In the genomic region with DNA sequence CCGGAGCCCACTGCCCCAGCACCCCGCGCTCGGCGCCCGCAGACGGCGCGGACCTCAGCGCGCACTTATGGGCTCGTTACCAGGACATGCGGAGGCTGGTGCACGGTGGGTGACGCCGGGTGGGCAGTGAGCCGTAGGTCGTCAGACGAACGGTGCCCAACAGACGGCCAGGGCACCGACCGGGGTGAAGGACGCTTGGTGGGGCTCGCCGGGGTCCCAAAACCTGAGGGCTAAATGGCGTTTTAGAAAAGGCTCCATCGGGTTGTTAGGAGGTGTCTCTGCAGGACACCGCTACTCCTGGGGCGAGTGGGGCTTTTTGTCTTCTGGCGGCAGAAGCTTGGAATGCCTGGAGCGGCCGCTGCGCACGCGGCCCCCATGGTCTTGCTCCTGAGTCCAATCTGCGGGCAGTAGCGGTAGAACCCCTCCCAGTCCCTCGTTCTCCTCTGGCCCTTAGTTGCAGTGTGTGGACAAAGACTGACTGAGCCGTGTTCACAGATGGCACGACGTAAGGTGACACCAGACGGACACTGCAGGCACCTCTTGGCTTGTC, we compare ENCODE assay signal across 8 mouse cellular contexts. TPM values are rescaled to one million over a fixed set of nuclear protein-coding genes. Genes with fewer than 3 reads are reported as not detected.
A peak's percentile ranks its signal among the peaks of the same experiment; 100 is the strongest.
DNase-seq lines count a peak whose midpoint lies in the region; ATAC-seq and TF ChIP-seq lines count a peak whose summit lies in the region.

No protein-coding gene starts in this region.

- TF ChIP-seq CTCF in lung, postnatal 0 days (IDR thresholded peaks at IDR 0.05): no peak

- no peaks in the 10 kb centered on the region for H3K9me3 ChIP-seq in megakaryocyte, embryonic 14.5 days
- H3K9me3 ChIP-seq in hindbrain, embryonic 14.5 days (ENCODE audit: control insufficient read depth, low read length): no peaks in the 10 kb centered on the region
- no peaks in the 10 kb centered on the region for H3K9me3 ChIP-seq in lung, postnatal 0 days (ENCODE audit: low read length)

- under 1% methylated on average over 43 of the region's 43 CpGs for WGBS in hindbrain, embryonic 14.5 days
- under 1% methylated on average over 39 of the region's 43 CpGs for WGBS in lung, postnatal 0 days

- H3K27me3 ChIP-seq in megakaryocyte, embryonic 14.5 days (replicated peaks): peaks cover 58% of the 10 kb centered on the region
- no peaks in the 10 kb centered on the region for H3K27me3 ChIP-seq in hindbrain, embryonic 14.5 days (ENCODE audit: control insufficient read depth, insufficient read depth, low read length)
- no peaks in the 10 kb centered on the region for H3K27me3 ChIP-seq in lung, postnatal 0 days (replicated peaks; ENCODE audit: insufficient read depth, low read length)

- H3K4me1 ChIP-seq in megakaryocyte, embryonic 14.5 days: peaks cover 54% of the 10 kb centered on the region
- peaks cover 37% of the 10 kb centered on the region for H3K4me1 ChIP-seq in hindbrain, embryonic 14.5 days (replicated peaks; ENCODE audit: control insufficient read depth, insufficient read depth, low read length)
- H3K4me1 ChIP-seq in lung, postnatal 0 days (ENCODE audit: insufficient read depth, low read depth, low read length): peaks cover 22% of the 10 kb centered on the region; the same call in 1 of the 2 replicates

- no peak for TF ChIP-seq EP300 in lung, postnatal 0 days (IDR thresholded peaks at IDR 0.05)

- H3K4me3 ChIP-seq in megakaryocyte, embryonic 14.5 days (replicated peaks): peak overlapping the region; percentile 95
- peak overlapping the region; percentile 85 for H3K4me3 ChIP-seq in hindbrain, embryonic 14.5 days (replicated peaks; ENCODE audit: low read length)
- peak overlapping the region; percentile 71 for H3K4me3 ChIP-seq in lung, postnatal 0 days (ENCODE audit: low read depth, low read length)

- H3K36me3 ChIP-seq in megakaryocyte, embryonic 14.5 days (replicated peaks; ENCODE audit: low read length): peaks cover 34% of the 10 kb centered on the region
- peaks cover 17% of the 10 kb centered on the region for H3K36me3 ChIP-seq in hindbrain, embryonic 14.5 days (replicated peaks; ENCODE audit: control insufficient read depth, insufficient read depth)
- H3K36me3 ChIP-seq in lung, postnatal 0 days (ENCODE audit: insufficient read depth, low read length): 0 out of 2 replicates have a peak, but pooled peaks cover 7% of the 10 kb centered on the region

- peak overlapping the region; percentile 62 for H3K4me2 ChIP-seq in hindbrain, embryonic 14.5 days (replicated peaks)
- H3K4me2 ChIP-seq in lung, postnatal 0 days (replicated peaks; ENCODE audit: low read depth, low read length): peak overlapping the region; percentile 97

- intact Hi-C loops in left cerebral cortex, postnatal 14 days (cut with DNase I): loop anchor here (5.0 kb wide), 1 partner anchor 66 kb away; no protein-coding TSS in a partner anchor

- DNase-seq in embryo, embryonic 10.5 days (ENCODE audit: low spot score): peak; percentile 61
- DNase-seq in hindbrain, embryonic 14.5 days (ENCODE audit: low spot score): peak; percentile 50
- peak; percentile 59 for DNase-seq in lung, postnatal 0 days (ENCODE audit: low spot score)
- peak; percentile 53 for DNase-seq in testis, postnatal 10 days (ENCODE audit: low spot score)
- no peak for DNase-seq in ovary, postnatal 10 days (ENCODE audit: low spot score)
- DNase-seq in left cerebral cortex, postnatal 14 days (ENCODE audit: low spot score in 2 of 2): no peak

- peak overlapping the region; percentile 78 for H3K9ac ChIP-seq in hindbrain, embryonic 14.5 days
- peak overlapping the region; percentile 65 for H3K9ac ChIP-seq in lung, postnatal 0 days (replicated peaks; ENCODE audit: low read depth)

- no peak for ATAC-seq in megakaryocyte, adult 5-6 weeks (ENCODE audit: poor library complexity, severe bottlenecking)
- 0 out of 2 replicates have a peak, but pooled peaks have one; percentile 3 for ATAC-seq in hindbrain, embryonic 14.5 days (ENCODE audit: low FRiP score)
- no peak for ATAC-seq in lung, postnatal 0 days

- peak overlapping the region; percentile 90 for H3K27ac ChIP-seq in hindbrain, embryonic 14.5 days
- peak overlapping the region; percentile 86 for H3K27ac ChIP-seq in lung, postnatal 0 days (ENCODE audit: low read length)

RNA-seq across cellular contexts. Expression of a gene that starts 0.5 kb away (rescaled TPM):
- 31.4 and 70.8 TPM in 2 replicates for polyA plus RNA-seq in megakaryocyte, embryonic 14.5 days (2012; ENCODE audit: insufficient read depth, low replicate concordance)
- 20.6 and 21.0 TPM in 2 replicates for total RNA-seq in megakaryocyte, adult 5-6 weeks (2015)
- 24.1 and 29.0 TPM in 2 replicates for total RNA-seq in megakaryocyte, adult 5-6 weeks (2017)
- polyA plus RNA-seq in hindbrain, embryonic 14.5 days (2014; fragmentation: Nextera tagmentation; extraction: Ambion mirVana): 260 and 277 TPM in 2 replicates
- polyA plus RNA-seq in lung, postnatal 0 days (2015; fragmentation: Nextera tagmentation; extraction: Ambion mirVana): 148 and 162 TPM in 2 replicates
- 1 to 10 TPM; 5.7 to 6.4 TPM for total RNA-seq in left cerebral cortex, postnatal 14 days (2021)

RNA-seq across cellular contexts. Expression of a gene that starts 2.6 kb away (rescaled TPM):
- 75.6 and 108 TPM in 2 replicates for polyA plus RNA-seq in megakaryocyte, embryonic 14.5 days (2012; ENCODE audit: insufficient read depth, low replicate concordance)
- 65.2 and 73.3 TPM in 2 replicates for total RNA-seq in megakaryocyte, adult 5-6 weeks (2015)
- 34.8 and 42.5 TPM in 2 replicates for total RNA-seq in megakaryocyte, adult 5-6 weeks (2017)
- polyA plus RNA-seq in hindbrain, embryonic 14.5 days (2014; fragmentation: Nextera tagmentation; extraction: Ambion mirVana): 55.5 and 77.7 TPM in 2 replicates
- 109 and 118 TPM in 2 replicates for polyA plus RNA-seq in lung, postnatal 0 days (2015; fragmentation: Nextera tagmentation; extraction: Ambion mirVana)
- 10 to 100 TPM; 27.3 to 28.2 TPM for total RNA-seq in left cerebral cortex, postnatal 14 days (2021)

RNA-seq across cellular contexts. Expression of a gene that starts 37.1 kb away (rescaled TPM):
- polyA plus RNA-seq in megakaryocyte, embryonic 14.5 days (2012; ENCODE audit: insufficient read depth, low replicate concordance): 5.0 and 11.7 TPM in 2 replicates
- total RNA-seq in megakaryocyte, adult 5-6 weeks (2015): 0.27 TPM in 1 of 2 replicates, not detected in the other
- total RNA-seq in megakaryocyte, adult 5-6 weeks (2017): 0.40 and 1.0 TPM in 2 replicates
- polyA plus RNA-seq in hindbrain, embryonic 14.5 days (2014; fragmentation: Nextera tagmentation; extraction: Ambion mirVana): 17.9 and 27.6 TPM in 2 replicates
- 32.4 and 34.2 TPM in 2 replicates for polyA plus RNA-seq in lung, postnatal 0 days (2015; fragmentation: Nextera tagmentation; extraction: Ambion mirVana)
- total RNA-seq in left cerebral cortex, postnatal 14 days (2021): 10 to 100 TPM; 26.8 to 31.4 TPM

Comparison
In these comparisons a context has a peak if more than half of its experiments do, and no peak if none do; other contexts are left out.
1. DNase-seq: peak in embryo, embryonic 10.5 days (single experiment), hindbrain, embryonic 14.5 days (single experiment), lung, postnatal 0 days (single experiment) and testis, postnatal 10 days (single experiment); none in ovary, postnatal 10 days (single experiment) and left cerebral cortex, postnatal 14 days (0 of 2).
2. Peak in every context shown above with its lines, with median percentiles within 50 percentile points of each other: H3K4me3 ChIP-seq.